Mouse (Mus musculus) heart, embryonic 13.5 days (tissue): Measurements from ENCODE around the gene Abhd4. TPM values are rescaled to one million over a fixed set of nuclear protein-coding genes. Genes with fewer than 3 reads are reported as not detected.
A peak's percentile ranks its signal among the peaks of the same experiment; 100 is the strongest.

Source experiments
- ATAC-seq: fragments of 200-750 bp; cut with Nextera tagmentation; 2 replicates; pipeline ENCODE4 v1.8.0; 2017; ENCODE audit warnings: moderate TSS enrichment; ENCODE audit not compliant: insufficient number of reproducible peaks, low FRiP score, low TSS enrichment; ENCODE audit errors: extremely low read depth
- H3K27ac ChIP-seq: fragments of 300-500 bp; sonication (generic); replicated peaks from 2 replicates; pipeline ENCODE4 v1.5.1; 2015; ENCODE audit warnings: moderate library complexity, mild to moderate bottlenecking, inconsistent platforms
- H3K27me3 ChIP-seq: fragments of 300-500 bp; sonication (generic); replicated peaks from 2 replicates; pipeline ENCODE4 v1.6.1; 2015; ENCODE audit warnings: mild to moderate bottlenecking, inconsistent platforms
- H3K36me3 ChIP-seq: fragments of 300-500 bp; sonication (generic); 2 replicates; pipeline ENCODE4 v1.6.1; 2015; ENCODE audit warnings: mild to moderate bottlenecking, inconsistent platforms
- H3K4me1 ChIP-seq: fragments of 300-500 bp; sonication (generic); 2 replicates; pipeline ENCODE4 v1.6.1; 2015; ENCODE audit warnings: inconsistent platforms
- H3K4me2 ChIP-seq: fragments of 300-500 bp; sonication (generic); 2 replicates; pipeline ENCODE4 v1.6.1; 2015; ENCODE audit warnings: inconsistent platforms, mild to moderate bottlenecking, moderate library complexity
- H3K4me3 ChIP-seq: fragments of 300-500 bp; sonication (generic); 2 replicates; pipeline ENCODE4 v1.5.1; 2015; ENCODE audit warnings: moderate library complexity, mild to moderate bottlenecking, inconsistent platforms
- H3K9ac ChIP-seq: fragments of 300-500 bp; sonication (generic); 2 replicates; pipeline ENCODE4 v1.6.1; 2015; ENCODE audit warnings: inconsistent platforms, mild to moderate bottlenecking, moderate library complexity
- H3K9me3 ChIP-seq: fragments of 300-500 bp; sonication (generic); 2 replicates; pipeline ENCODE4 v1.6.1; 2016; ENCODE audit warnings: inconsistent platforms
- WGBS: fragments of 180-500 bp; shearing (Covaris S2); methylation state at CpG from one replicate; pipeline ENCODE4 v1.1.7; 2015; ENCODE audit warnings: mixed read lengths; 5-methylcytosine and 5-hydroxymethylcytosine counted together
- polyA plus RNA-seq: library from polyadenylated mRNA; unstranded; fragments of >200 nt; fragmentation: Nextera tagmentation; extraction: Ambion mirVana; gene quantifications from 2 replicates; pipeline ENCODE4 v1.2.1, GENCODE M21; 2015

Gene Abhd4
- polyA plus RNA-seq, 1 experiment from 2014 or later = 87.0 TPM

GRCm38 (mm10) chr14:54213734-54214133 is 40.3 kb upstream of the Abhd4 start:
- H3K9me3 ChIP-seq = no peaks in the 10 kb centered on the region
- no peak overlapping the region for H3K4me3 ChIP-seq
- no peak for ATAC-seq
- no peak overlapping the region for H3K9ac ChIP-seq
- no peaks in the 10 kb centered on the region for H3K27me3 ChIP-seq
- H3K27ac ChIP-seq = 0 out of 2 replicates have a peak overlapping the region, but pooled peaks have one; percentile 15
- H3K4me1 ChIP-seq = peaks cover 18% of the 10 kb centered on the region
- H3K4me2 ChIP-seq = no peak overlapping the region
- 63% methylated on average over 2 of the region's 2 CpGs for WGBS
- no peaks in the 10 kb centered on the region for H3K36me3 ChIP-seq

GRCm38 (mm10) chr14:54214477-54214876 is 39.5 kb upstream of the Abhd4 start:
- WGBS = 26% methylated on average over 2 of the region's 2 CpGs
- ATAC-seq = no peak

GRCm38 (mm10) chr14:54214901-54215300 is 39.1 kb upstream of the Abhd4 start:
- WGBS = 61% methylated on average over 10 of the region's 10 CpGs
- H3K4me1 ChIP-seq = peaks cover 15% of the 10 kb centered on the region
- no peak for ATAC-seq

More at GRCm38 (mm10) chr14:54214477-54214876, 39.5 kb upstream of the Abhd4 start:
- peaks cover 15% of the 10 kb centered on the region for H3K4me1 ChIP-seq
- H3K27me3 ChIP-seq = no peaks in the 10 kb centered on the region
- no peak overlapping the region for H3K4me2 ChIP-seq
- H3K9me3 ChIP-seq = no peaks in the 10 kb centered on the region
- H3K36me3 ChIP-seq = no peaks in the 10 kb centered on the region
- H3K9ac ChIP-seq = no peak overlapping the region
- H3K27ac ChIP-seq = 0 out of 2 replicates have a peak overlapping the region, but pooled peaks have one; percentile 21
- no peak overlapping the region for H3K4me3 ChIP-seq

GRCm38 (mm10) chr14:54216126-54216525 is 37.9 kb upstream of the Abhd4 start:
- Histone ChIP-seq H3K9ac (no peak overlapping the region), H3K27me3 (no peaks in the 10 kb centered on the region), H3K4me1 (peaks cover 22% of the 10 kb centered on the region), H3K4me2 (no peak overlapping the region), H3K27ac (no peak overlapping the region), H3K36me3 (no peaks in the 10 kb centered on the region), H3K4me3 (no peak overlapping the region), H3K9me3 (no peaks in the 10 kb centered on the region)
- WGBS = 78% methylated on average over 7 of the region's 7 CpGs
- ATAC-seq = no peak

More at GRCm38 (mm10) chr14:54214901-54215300, 39.1 kb upstream of the Abhd4 start:
- Histone ChIP-seq H3K9me3 (no peaks in the 10 kb centered on the region), H3K27me3 (no peaks in the 10 kb centered on the region), H3K4me3 (no peak overlapping the region), H3K4me2 (no peak overlapping the region), H3K36me3 (no peaks in the 10 kb centered on the region), H3K27ac (peak overlapping the region; percentile 21; the same call in 1 of the 2 replicates), H3K9ac (no peak overlapping the region)

- Histone ChIP-seq H3K9me3 (no peaks in the 10 kb centered on the region), H3K4me2 (no peak overlapping the region), H3K4me3 (no peak overlapping the region), H3K9ac (no peak overlapping the region), H3K4me1 (peaks cover 23% of the 10 kb centered on the region), H3K27ac (no peak overlapping the region), H3K36me3 (no peaks in the 10 kb centered on the region), H3K27me3 (no peaks in the 10 kb centered on the region)
- no peak for ATAC-seq
- WGBS = 66% methylated on average over 1 of the region's 1 CpGs
These were observed 35.8 kb upstream of the Abhd4 start for GRCm38 (mm10) chr14:54218233-54218632.

GRCm38 (mm10) chr14:54218721-54219120 is 35.3 kb upstream of the Abhd4 start:
- no peak for ATAC-seq
- Histone ChIP-seq H3K27ac (no peak overlapping the region), H3K9me3 (no peaks in the 10 kb centered on the region), H3K4me1 (peaks cover 23% of the 10 kb centered on the region), H3K9ac (no peak overlapping the region), H3K4me3 (no peak overlapping the region), H3K27me3 (no peaks in the 10 kb centered on the region), H3K36me3 (no peaks in the 10 kb centered on the region), H3K4me2 (no peak overlapping the region)
- 66% methylated on average over 9 of the region's 9 CpGs for WGBS

- ATAC-seq = no peak
- Histone ChIP-seq H3K36me3 (no peaks in the 10 kb centered on the region), H3K9me3 (no peaks in the 10 kb centered on the region), H3K9ac (no peak overlapping the region), H3K4me3 (no peak overlapping the region), H3K27me3 (no peaks in the 10 kb centered on the region), H3K4me2 (no peak overlapping the region), H3K4me1 (peaks cover 26% of the 10 kb centered on the region), H3K27ac (no peak overlapping the region)
- 56% methylated on average over 8 of the region's 8 CpGs for WGBS
These were observed 34.7 kb upstream of the Abhd4 start for GRCm38 (mm10) chr14:54219256-54219655.

- no peaks in the 10 kb centered on the region for H3K27me3 ChIP-seq
- WGBS = 59% methylated on average over 7 of the region's 7 CpGs
- H3K9me3 ChIP-seq = no peaks in the 10 kb centered on the region
- no peak for ATAC-seq
- no peak overlapping the region for H3K4me3 ChIP-seq
- H3K36me3 ChIP-seq = no peaks in the 10 kb centered on the region
- H3K27ac ChIP-seq = no peak overlapping the region
- H3K4me1 ChIP-seq = peaks cover 28% of the 10 kb centered on the region
- H3K9ac ChIP-seq = no peak overlapping the region
- no peak overlapping the region for H3K4me2 ChIP-seq
These were observed 34.1 kb upstream of the Abhd4 start for GRCm38 (mm10) chr14:54219849-54220248.

- Histone ChIP-seq H3K9me3 (no peaks in the 10 kb centered on the region), H3K4me2 (no peak overlapping the region), H3K27ac (no peak overlapping the region), H3K4me1 (peaks cover 28% of the 10 kb centered on the region), H3K27me3 (no peaks in the 10 kb centered on the region), H3K9ac (no peak overlapping the region), H3K36me3 (no peaks in the 10 kb centered on the region), H3K4me3 (no peak overlapping the region)
- ATAC-seq = no peak
- WGBS = 51% methylated on average over 8 of the region's 8 CpGs
These were observed 33.1 kb upstream of the Abhd4 start for GRCm38 (mm10) chr14:54220726-54221494.

GRCm38 (mm10) chr14:54221641-54222040 is 32.3 kb upstream of the Abhd4 start:
- Histone ChIP-seq H3K4me1 (peaks cover 29% of the 10 kb centered on the region), H3K4me2 (no peak overlapping the region), H3K9ac (no peak overlapping the region), H3K27me3 (no peaks in the 10 kb centered on the region), H3K27ac (no peak overlapping the region), H3K9me3 (no peaks in the 10 kb centered on the region), H3K36me3 (no peaks in the 10 kb centered on the region), H3K4me3 (no peak overlapping the region)
- 88% methylated on average over 6 of the region's 6 CpGs for WGBS
- ATAC-seq = no peak

GRCm38 (mm10) chr14:54222289-54222727 is 31.7 kb upstream of the Abhd4 start:
- no peaks in the 10 kb centered on the region for H3K36me3 ChIP-seq
- ATAC-seq = no peak
- H3K27ac ChIP-seq = no peak overlapping the region
- H3K9me3 ChIP-seq = no peaks in the 10 kb centered on the region
- no peak overlapping the region for H3K9ac ChIP-seq
- peaks cover 35% of the 10 kb centered on the region for H3K4me1 ChIP-seq
- no peak overlapping the region for H3K4me3 ChIP-seq
- WGBS = 69% methylated on average over 8 of the region's 8 CpGs
- H3K4me2 ChIP-seq = no peak overlapping the region
- H3K27me3 ChIP-seq = no peaks in the 10 kb centered on the region
